Mouse (Mus musculus): ENCODE measurements around the gene Samhd1. TPM values are rescaled to one million over a fixed set of nuclear protein-coding genes. Genes with fewer than 3 reads are reported as not detected.
A peak's percentile ranks its signal among the peaks of the same experiment; 100 is the strongest.

Gene Samhd1
- polyA plus RNA-seq, 1 experiment from 2014 or later: 27.1 TPM

DNA sequence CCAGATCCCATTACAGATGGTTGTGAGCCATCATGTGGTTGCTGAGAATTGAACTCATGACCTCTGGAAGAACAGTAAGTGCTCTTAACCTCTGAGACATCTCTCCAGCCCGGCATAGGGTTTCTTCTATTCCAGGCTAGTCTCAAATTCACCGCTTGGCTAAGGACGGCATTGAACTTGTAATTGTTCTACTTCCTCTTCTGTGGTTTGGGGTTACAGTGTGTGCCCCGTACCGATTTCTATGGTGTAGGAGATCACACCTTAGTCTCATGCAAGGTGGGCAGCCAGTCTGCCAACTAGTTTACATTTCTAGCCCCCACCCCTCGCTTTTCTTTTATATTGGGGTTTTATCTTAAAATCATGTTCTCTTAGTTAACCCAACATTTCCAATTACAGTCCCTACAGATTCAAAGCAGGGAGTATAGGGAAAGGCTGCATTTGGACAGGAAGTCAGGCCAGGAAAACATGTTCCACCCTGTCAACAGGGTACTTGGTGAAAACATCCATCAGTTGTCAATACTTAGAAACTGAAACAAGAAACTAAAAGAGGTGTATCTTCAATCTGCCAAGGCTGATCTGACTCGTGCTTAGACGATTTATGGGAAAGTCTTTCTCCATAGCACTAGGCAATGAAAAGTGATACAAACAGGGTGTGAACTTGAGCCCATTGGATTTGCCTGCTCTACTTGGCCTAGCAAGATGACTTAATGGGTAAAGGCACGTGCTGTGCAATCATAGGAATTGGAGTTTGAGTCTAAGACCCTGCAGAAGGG, 3.1 kb upstream of the Samhd1 start:
- H3K9me3 ChIP-seq (ENCODE audit: low read length): no peaks in the 10 kb centered on the region
- H3K9ac ChIP-seq (replicated peaks; ENCODE audit: low read length): no peak overlapping the region
- no peak overlapping the region for H3K4me3 ChIP-seq (ENCODE audit: low read length)
- WGBS: 79% methylated on average over 9 of the region's 9 CpGs
- ATAC-seq (ENCODE audit: low FRiP score, low TSS enrichment): no peak
- H3K4me2 ChIP-seq (replicated peaks; ENCODE audit: low read depth, low read length): no peak overlapping the region
- no peaks in the 10 kb centered on the region for H3K36me3 ChIP-seq (ENCODE audit: insufficient read depth, low read length)
- peaks cover 8% of the 10 kb centered on the region; the same call in 1 of the 2 replicates for H3K4me1 ChIP-seq (ENCODE audit: insufficient read depth, low read length)
- no peaks in the 10 kb centered on the region for H3K27me3 ChIP-seq (ENCODE audit: insufficient read depth, low read length)
- no peak overlapping the region for H3K27ac ChIP-seq (ENCODE audit: low read length)

- WGBS: 74% methylated on average over 2 of the region's 2 CpGs
- Histone ChIP-seq H3K4me3 (ENCODE audit: low read length) (no peak overlapping the region), H3K4me1 (ENCODE audit: insufficient read depth, low read length) (peaks cover 8% of the 10 kb centered on the region; the same call in 1 of the 2 replicates), H3K9ac (replicated peaks; ENCODE audit: low read length) (no peak overlapping the region), H3K27ac (ENCODE audit: low read length) (no peak overlapping the region), H3K4me2 (replicated peaks; ENCODE audit: low read depth, low read length) (no peak overlapping the region), H3K36me3 (ENCODE audit: insufficient read depth, low read length) (no peaks in the 10 kb centered on the region), H3K27me3 (ENCODE audit: insufficient read depth, low read length) (no peaks in the 10 kb centered on the region), H3K9me3 (ENCODE audit: low read length) (no peaks in the 10 kb centered on the region)
- no peak for ATAC-seq (ENCODE audit: low FRiP score, low TSS enrichment)
Measured at GRCm38 (mm10) chr2:157136646-157137045, 1.6 kb upstream of the Samhd1 start.

- Histone ChIP-seq H3K27me3 (ENCODE audit: insufficient read depth, low read length) (no peaks in the 10 kb centered on the region), H3K9me3 (ENCODE audit: low read length) (no peaks in the 10 kb centered on the region), H3K9ac (replicated peaks; ENCODE audit: low read length) (no peak overlapping the region), H3K4me1 (ENCODE audit: insufficient read depth, low read length) (peaks cover 8% of the 10 kb centered on the region; the same call in 1 of the 2 replicates), H3K4me3 (ENCODE audit: low read length) (no peak overlapping the region), H3K27ac (ENCODE audit: low read length) (no peak overlapping the region), H3K36me3 (ENCODE audit: insufficient read depth, low read length) (no peaks in the 10 kb centered on the region), H3K4me2 (replicated peaks; ENCODE audit: low read depth, low read length) (no peak overlapping the region)
- ATAC-seq (ENCODE audit: low FRiP score, low TSS enrichment): no peak
- WGBS: 90% methylated on average over 4 of the region's 4 CpGs
Measured at GRCm38 (mm10) chr2:157136176-157136575, 1.1 kb upstream of the Samhd1 start.

GRCm38 (mm10) chr2:157135529-157136120, 560 bp upstream of the Samhd1 start:
- Histone ChIP-seq H3K4me2 (replicated peaks; ENCODE audit: low read depth, low read length) (peak overlapping the region; percentile 87), H3K27me3 (ENCODE audit: insufficient read depth, low read length) (no peaks in the 10 kb centered on the region), H3K9ac (replicated peaks; ENCODE audit: low read length) (peak overlapping the region; percentile 80), H3K9me3 (ENCODE audit: low read length) (no peaks in the 10 kb centered on the region), H3K27ac (ENCODE audit: low read length) (peak overlapping the region; percentile 87), H3K4me1 (ENCODE audit: insufficient read depth, low read length) (peaks cover 8% of the 10 kb centered on the region; the same call in 1 of the 2 replicates), H3K36me3 (ENCODE audit: insufficient read depth, low read length) (no peaks in the 10 kb centered on the region), H3K4me3 (ENCODE audit: low read length) (peak overlapping the region; percentile 73)
- no peak for ATAC-seq (ENCODE audit: low FRiP score, low TSS enrichment)
- 69% methylated on average over 10 of the region's 10 CpGs for WGBS

DNA sequence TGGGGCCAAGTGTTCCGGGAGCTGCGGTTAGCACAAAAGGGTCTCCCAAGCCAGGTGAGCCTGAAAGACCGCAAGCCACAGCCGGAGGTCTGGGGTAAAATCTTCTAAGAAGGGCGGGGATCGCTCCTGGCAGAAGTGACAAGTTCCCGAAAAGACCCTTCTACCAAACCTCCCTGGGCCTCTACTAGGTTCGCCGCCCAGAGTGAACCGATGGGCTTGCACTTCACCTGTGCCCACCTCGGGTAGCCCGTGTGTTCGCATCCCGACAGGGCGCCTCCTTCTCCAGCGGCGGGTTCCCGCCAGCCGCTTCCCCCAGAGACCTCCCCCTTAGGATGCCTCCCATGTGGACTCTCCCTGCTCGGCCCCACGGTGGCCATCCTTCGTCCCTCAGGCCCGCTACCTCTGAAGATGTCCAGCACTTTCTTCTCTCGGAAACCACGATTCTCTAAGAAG, 560 bp downstream of the Samhd1 start:
- Histone ChIP-seq H3K9me3 (ENCODE audit: low read length) (no peaks in the 10 kb centered on the region), H3K9ac (replicated peaks; ENCODE audit: low read length) (peak overlapping the region; percentile 80), H3K27me3 (ENCODE audit: insufficient read depth, low read length) (no peaks in the 10 kb centered on the region), H3K4me1 (ENCODE audit: insufficient read depth, low read length) (peaks cover 8% of the 10 kb centered on the region; the same call in 1 of the 2 replicates), H3K36me3 (ENCODE audit: insufficient read depth, low read length) (no peaks in the 10 kb centered on the region), H3K27ac (ENCODE audit: low read length) (peak overlapping the region; percentile 87), H3K4me2 (replicated peaks; ENCODE audit: low read depth, low read length) (peak overlapping the region; percentile 87), H3K4me3 (ENCODE audit: low read length) (peak overlapping the region; percentile 73)
- under 1% methylated on average over 25 of the region's 25 CpGs for WGBS
- peak; percentile 79 for ATAC-seq (ENCODE audit: low FRiP score, low TSS enrichment)

DNA sequence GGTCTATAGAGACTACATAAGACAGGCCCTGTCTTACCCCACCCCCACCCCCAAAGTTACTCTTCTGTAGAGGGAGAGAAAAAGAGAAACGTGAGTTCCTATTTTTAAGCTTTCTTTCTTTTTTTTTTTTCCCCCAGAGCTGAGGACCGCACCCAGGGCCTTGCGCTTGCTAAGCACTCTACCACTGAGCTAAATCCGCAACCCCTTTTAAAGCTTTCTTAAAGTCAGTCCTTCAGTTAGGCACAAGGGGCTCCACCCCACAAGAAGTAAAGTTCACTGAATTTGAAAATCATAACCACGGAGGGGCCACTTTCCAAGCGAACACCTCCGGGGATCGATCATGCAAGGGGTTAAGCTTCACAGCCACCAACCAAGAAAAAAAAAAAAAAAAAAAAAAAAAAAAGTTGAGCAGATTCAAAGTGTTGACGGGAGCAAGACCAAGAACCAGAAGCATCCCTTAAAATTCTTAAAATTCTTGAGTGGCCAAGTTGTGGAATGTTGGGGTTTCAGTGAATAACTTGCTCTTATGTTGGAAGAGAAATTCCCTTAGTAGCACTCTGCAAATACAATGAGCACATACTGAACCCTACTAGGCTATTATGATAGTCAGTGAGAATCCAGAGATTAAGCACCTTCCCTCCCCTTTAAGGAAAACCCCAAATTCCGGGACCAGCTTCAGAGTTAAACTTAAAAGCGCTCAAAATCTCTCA, 1.1 kb downstream of the Samhd1 start:
- no peak for ATAC-seq (ENCODE audit: low FRiP score, low TSS enrichment)
- WGBS: 19% methylated on average over 11 of the region's 11 CpGs
- Histone ChIP-seq H3K27me3 (ENCODE audit: insufficient read depth, low read length) (no peaks in the 10 kb centered on the region), H3K4me3 (ENCODE audit: low read length) (peak overlapping the region; percentile 73), H3K4me2 (replicated peaks; ENCODE audit: low read depth, low read length) (peak overlapping the region; percentile 87), H3K4me1 (ENCODE audit: insufficient read depth, low read length) (peaks cover 8% of the 10 kb centered on the region; the same call in 1 of the 2 replicates), H3K9me3 (ENCODE audit: low read length) (no peaks in the 10 kb centered on the region), H3K27ac (ENCODE audit: low read length) (peak overlapping the region; percentile 87; the same call in 1 of the 2 replicates), H3K9ac (replicated peaks; ENCODE audit: low read length) (peak overlapping the region; percentile 80), H3K36me3 (ENCODE audit: insufficient read depth, low read length) (0 out of 2 replicates have a peak, but pooled peaks cover 1% of the 10 kb centered on the region)

DNA sequence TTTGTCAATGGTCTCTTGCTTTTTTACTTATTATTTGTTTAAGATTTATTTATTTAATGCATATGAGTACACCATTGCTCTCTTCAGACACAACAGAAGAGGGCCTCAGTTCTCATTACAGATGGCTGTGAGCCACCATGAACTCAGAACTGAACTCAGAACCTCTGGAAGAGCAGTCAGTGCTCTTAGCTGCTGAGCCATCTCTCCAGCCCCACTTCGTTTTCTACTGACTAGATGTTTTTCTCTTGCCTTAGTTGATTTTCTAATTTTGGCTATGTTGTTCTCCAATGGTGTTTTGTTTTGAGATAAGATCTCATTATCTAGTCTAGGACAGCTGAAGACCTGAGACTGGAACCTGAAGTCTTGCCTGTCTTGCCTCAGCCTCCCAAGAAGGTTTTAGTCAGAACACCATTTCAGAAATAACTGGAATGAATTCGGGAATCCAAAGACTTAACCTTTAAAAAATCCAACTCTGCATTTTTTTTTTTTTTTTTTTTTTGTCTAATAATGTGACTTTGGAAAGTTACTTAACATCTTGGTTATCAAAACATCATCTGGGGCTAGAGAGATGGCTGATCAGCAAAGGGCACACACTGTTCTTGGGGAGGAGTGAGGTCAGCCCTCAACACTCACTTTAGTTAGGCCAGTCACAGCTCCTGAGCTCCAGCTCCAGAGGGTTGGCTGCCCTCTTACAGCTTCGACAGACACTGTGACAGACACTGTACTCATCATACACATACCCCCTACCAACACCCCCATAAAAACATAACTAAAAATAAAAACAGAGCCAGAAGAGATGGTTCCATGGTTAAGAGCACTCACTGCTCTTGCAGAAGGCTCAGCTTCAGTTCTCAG, 2.2 kb downstream of the Samhd1 start:
- Histone ChIP-seq H3K27me3 (ENCODE audit: insufficient read depth, low read length) (no peaks in the 10 kb centered on the region), H3K4me2 (replicated peaks; ENCODE audit: low read depth, low read length) (no peak overlapping the region), H3K36me3 (ENCODE audit: insufficient read depth, low read length) (0 out of 2 replicates have a peak, but pooled peaks cover 5% of the 10 kb centered on the region), H3K27ac (ENCODE audit: low read length) (no peak overlapping the region), H3K9me3 (ENCODE audit: low read length) (no peaks in the 10 kb centered on the region), H3K4me3 (ENCODE audit: low read length) (no peak overlapping the region), H3K9ac (replicated peaks; ENCODE audit: low read length) (no peak overlapping the region), H3K4me1 (ENCODE audit: insufficient read depth, low read length) (peaks cover 8% of the 10 kb centered on the region; the same call in 1 of the 2 replicates)
- ATAC-seq (ENCODE audit: low FRiP score, low TSS enrichment): no peak
- 83% methylated on average over 3 of the region's 3 CpGs for WGBS

DNA sequence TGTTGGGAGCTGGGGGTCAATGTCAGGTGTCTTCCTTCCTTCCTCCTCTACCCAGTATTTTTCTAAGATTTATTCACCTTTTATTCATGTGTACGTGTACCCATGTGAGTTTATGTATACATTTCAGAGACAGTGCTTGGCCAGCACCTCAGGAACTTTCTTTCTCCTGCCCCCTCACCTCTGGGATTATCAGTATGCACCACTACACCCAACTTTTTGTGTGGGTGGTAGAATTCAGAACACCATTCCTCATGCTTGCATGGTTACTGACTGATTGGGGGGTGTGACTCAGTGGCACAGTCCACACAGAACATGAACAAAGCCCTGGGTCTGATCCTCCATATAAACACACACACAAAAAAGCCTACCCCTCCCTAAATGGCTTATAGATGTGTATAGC, 3.0 kb downstream of the Samhd1 start:
- Histone ChIP-seq H3K27me3 (ENCODE audit: insufficient read depth, low read length) (no peaks in the 10 kb centered on the region), H3K9ac (replicated peaks; ENCODE audit: low read length) (no peak overlapping the region), H3K4me3 (ENCODE audit: low read length) (no peak overlapping the region), H3K4me2 (replicated peaks; ENCODE audit: low read depth, low read length) (no peak overlapping the region), H3K9me3 (ENCODE audit: low read length) (no peaks in the 10 kb centered on the region), H3K27ac (ENCODE audit: low read length) (no peak overlapping the region), H3K4me1 (ENCODE audit: insufficient read depth, low read length) (peaks cover 8% of the 10 kb centered on the region; the same call in 1 of the 2 replicates), H3K36me3 (ENCODE audit: insufficient read depth, low read length) (0 out of 2 replicates have a peak, but pooled peaks cover 5% of the 10 kb centered on the region)
- ATAC-seq (ENCODE audit: low FRiP score, low TSS enrichment): no peak
- 78% methylated on average over 1 of the region's 1 CpGs for WGBS

All from kidney, embryonic 16.5 days (tissue).